Mouse (Mus musculus) lung, adult 2 months (tissue): ENCODE data around the gene Tram1l1. TPM values are rescaled to one million over a fixed set of nuclear protein-coding genes. Genes with fewer than 3 reads are reported as not detected.

ENCODE experiments used
- DNase-seq: peaks from one replicate; pipeline ENCODE4 v3.0.0; 2022
- H3K4me1 ChIP-seq: fragments of 200-500 bp; 2 replicates; pipeline ENCODE4 v1.6.1; 2011; ENCODE audit warnings: low read length; ENCODE audit not compliant: control insufficient read depth, insufficient read depth
- H3K4me3 ChIP-seq: fragments of 200-500 bp; replicated peaks from 2 replicates; pipeline ENCODE3; 2011; ENCODE audit warnings: low read depth, mild to moderate bottlenecking, control low read depth, low read length; ENCODE audit errors: extremely low read depth
- CTCF ChIP-seq: fragments of 200-500 bp; IDR thresholded peaks from 2 replicates; pipeline ENCODE4 v1.5.1; 2011; ENCODE audit warnings: mild to moderate bottlenecking, low read length, control low read depth; ENCODE audit not compliant: insufficient read depth
- POLR2A ChIP-seq: fragments of 200-500 bp; IDR thresholded peaks from 2 replicates; pipeline ENCODE4 v1.6.1; 2011; ENCODE audit warnings: low read depth, mild to moderate bottlenecking, control low read depth, low read length, borderline replicate concordance; ENCODE audit errors: extremely low read depth
- WGBS: fragments of 180-500 bp; shearing (Covaris S2); methylation state at CpG from one replicate; pipeline ENCODE4 v1.1.7; 2018; 5-methylcytosine and 5-hydroxymethylcytosine counted together
- polyA plus RNA-seq: library from polyadenylated mRNA; depleted of rRNA; stranded (reverse); fragments of >200 nt; gene quantifications from 2 replicates; pipeline ENCODE4 v1.2.3, GENCODE M21; 2012; rRNA removed

Tram1l1 gene
- polyA plus RNA-seq, 1 experiment = 0.53 TPM

- DNase-seq = no peak
- Histone ChIP-seq H3K4me1 (no peaks in the 10 kb centered on the region), H3K4me3 (no peak overlapping the region)
- WGBS = 67% methylated on average over 2 of the region's 2 CpGs
- TF ChIP-seq POLR2A (no peak), CTCF (no peak)
Measured at GRCm38 (mm10) chr3:124372031-124372430, 51.4 kb downstream of the Tram1l1 start.

Other genes with a start within 250 kb of the Tram1l1 start
- gene 1700006A11Rik, start 105.2 kb downstream of the Tram1l1 start, polyA plus RNA-seq = not detected in 2 replicates